Mouse (Mus musculus): ENCODE measurements around the gene Gm10644.
"Not testable (repeated sequence)": the region's sequence is repeated elsewhere in the genome, so short reads cannot be mapped to it uniquely, and the experiment has no call there.

The Gm10644 gene

DNA sequence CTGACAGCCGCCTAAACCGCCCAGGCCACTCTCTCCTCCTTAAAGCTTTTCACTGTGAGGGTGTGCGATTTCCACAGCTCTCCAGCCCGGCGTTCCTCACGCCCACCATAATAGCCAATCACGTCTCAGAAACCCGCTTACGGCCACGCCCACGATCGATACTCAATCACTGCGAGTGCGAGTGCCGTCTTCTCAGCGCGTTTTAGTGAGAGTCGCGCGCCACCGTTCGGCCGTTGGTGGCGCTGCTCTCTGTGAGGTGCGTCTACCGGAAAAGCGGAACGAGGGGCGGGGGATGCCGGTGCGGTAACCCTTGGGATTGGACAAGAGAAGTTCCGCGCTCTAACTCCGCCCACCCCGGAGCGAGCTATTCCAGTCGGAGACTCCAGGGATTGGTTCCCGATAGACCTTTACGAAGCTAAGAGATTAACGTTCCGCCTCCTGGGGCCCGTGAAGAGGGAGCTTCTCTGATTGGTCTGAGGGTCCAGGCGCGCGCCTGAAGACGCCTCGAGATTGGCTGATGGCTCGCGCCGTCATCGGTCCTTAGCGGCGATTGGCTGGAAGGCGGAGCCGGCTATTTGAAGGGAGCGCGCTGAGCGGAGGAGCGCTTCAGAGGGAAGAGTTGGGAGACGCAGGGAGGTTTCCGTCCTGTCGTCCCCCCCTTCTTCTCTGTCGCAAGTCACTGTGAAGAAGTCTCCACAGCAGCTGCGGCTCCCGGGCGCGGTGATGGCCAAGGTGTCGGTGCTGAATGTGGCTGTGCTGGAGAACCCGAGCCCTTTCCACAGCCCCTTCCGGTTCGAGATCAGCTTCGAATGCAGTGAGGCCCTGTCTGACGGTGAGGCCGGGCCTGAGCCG lies at the start of gene Gm10644, which contains the start of gene Asf1b:
Gene Gm10644 (minus strand): TSS at position 100 of the 852 bp plus-strand sequence.
Gene Asf1b (plus strand): TSS at position 402 of the 852 bp plus-strand sequence.
- peak; percentile 97 for DNase-seq (ENCODE audit: low spot score in 2 of 2)

DNA sequence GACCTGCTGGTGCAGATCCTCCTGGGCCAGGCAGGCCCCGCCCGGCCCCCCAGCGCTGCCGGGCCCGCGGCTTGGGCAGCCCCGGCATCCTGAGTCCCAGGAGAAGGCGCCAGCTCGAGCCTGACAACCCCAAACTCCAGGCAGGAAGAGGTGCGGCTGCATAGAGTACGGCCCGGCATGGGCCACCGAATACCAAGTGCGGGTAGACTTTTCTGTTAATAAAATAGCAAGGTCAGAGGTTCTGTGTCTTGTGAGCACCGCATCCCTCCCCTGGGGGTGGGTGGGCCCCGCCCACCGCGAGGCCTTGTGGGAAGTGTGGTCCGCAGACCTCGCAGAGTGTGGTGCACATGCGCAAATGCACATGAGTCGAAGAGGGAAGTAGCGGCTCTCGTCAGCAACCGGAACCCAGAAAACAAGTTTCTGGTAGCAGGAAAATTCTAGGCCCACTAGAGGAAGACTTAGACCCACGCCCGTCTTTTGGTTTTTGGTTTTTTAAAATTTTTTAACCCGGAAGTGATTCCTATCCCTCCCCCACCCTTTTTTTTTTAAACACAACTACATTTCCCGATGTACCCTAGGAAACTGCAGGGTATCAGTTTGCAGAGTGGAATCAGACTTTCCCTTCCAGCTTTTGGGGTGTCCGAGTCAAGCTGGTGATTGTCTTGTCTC lies 49.7 kb upstream of the Gm10644 start:
- peak; percentile 93 to 96 for DNase-seq (ENCODE audit: low spot score in 2 of 2)

GRCm38 (mm10) chr8:84003612-84004246 lies 48.7 kb upstream of the Gm10644 start:
- no peak for DNase-seq (ENCODE audit: low spot score in 2 of 2)

GRCm38 (mm10) chr8:84002957-84003611 lies 48.1 kb upstream of the Gm10644 start:
- DNase-seq (ENCODE audit: low spot score in 2 of 2) = no peak

GRCm38 (mm10) chr8:84001281-84002000 lies 46.4 kb upstream of the Gm10644 start, which contains the start of gene 1700067K01Rik:
Gene 1700067K01Rik, plus strand, starts transcription at chr8:84001502.
- no peak for DNase-seq (ENCODE audit: low spot score in 2 of 2)

- DNase-seq (ENCODE audit: low spot score in 2 of 2) = no peak
These were observed 44.8 kb upstream of the Gm10644 start for GRCm38 (mm10) chr8:83999825-84000224.

DNA sequence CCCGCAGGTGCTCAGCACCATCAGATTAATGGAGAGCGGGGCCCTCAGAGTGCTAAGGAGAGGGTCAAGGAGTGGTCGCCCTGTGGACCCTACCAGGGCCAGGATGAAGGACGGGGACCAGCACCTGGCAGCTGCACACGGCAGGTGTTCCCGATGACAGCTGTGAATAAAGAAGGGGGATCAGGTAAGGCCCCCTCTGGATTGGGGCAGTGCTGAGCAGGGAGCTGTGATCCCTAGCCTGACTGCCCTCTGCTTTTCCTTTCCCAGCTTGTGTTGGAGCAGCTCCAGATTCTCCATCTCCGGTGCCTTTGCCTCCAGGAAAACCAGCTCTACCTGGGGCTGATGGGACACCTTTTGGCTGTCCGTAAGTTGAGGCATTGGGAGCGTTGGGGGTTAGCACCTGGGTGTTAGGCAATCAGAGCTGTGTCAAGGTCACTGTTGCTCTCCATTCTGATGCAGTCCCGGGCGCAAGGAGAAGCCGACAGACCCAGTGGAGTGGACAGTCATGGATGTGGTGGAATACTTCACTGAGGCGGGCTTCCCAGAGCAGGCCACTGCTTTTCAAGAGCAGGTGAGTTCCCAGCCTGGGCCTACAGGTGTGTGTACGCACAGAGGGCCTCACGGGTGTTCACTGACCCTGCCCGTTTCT lies 44.2 kb upstream of the Gm10644 start:
- no peak for DNase-seq (ENCODE audit: low spot score in 2 of 2)

DNA sequence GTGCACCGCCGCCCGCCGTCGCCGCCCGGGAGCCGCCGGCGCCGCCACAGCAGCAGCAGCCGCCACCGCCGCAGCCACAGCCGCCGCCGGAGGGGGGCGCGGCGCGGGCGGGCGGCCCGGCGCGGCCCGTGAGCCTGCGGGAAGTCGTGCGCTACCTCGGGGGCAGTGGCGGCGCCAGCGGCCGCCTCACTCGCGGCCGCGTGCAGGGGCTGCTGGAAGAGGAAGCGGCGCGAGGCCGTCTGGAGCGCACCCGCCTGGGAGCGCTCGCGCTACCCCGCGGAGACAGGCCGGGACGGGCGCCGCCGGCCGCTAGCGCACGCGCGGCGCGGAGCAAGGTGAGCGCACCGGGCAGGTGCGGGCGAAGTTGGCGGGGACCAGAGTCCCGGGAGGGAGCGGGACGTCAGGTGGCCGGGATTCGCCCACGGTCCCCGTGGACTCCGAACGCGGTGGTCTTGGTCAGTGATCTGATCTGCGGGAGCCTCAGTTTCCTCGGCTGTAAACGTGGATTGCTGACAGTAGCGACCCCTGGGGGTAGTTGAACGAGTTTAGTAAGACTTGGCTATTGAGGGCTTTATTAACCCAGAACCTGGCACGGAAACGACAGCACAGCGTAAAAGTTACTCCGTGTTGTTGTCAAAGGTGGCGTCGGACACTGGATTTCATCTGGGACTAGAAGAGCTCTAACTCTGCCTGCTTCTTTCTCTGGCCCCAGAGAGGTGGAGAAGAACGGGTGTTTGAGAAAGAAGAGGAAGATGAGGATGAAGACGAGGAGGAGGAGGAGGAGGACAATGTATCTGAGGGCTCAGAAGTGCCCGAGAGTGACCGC lies 43.4 kb upstream of the Gm10644 start:
- DNase-seq (ENCODE audit: low spot score in 2 of 2) = peak; percentile 66 to 86

GRCm38 (mm10) chr8:83997511-83998141 lies 42.6 kb upstream of the Gm10644 start, which contains the start of gene Samd1:
Gene Samd1, plus strand, starts transcription at chr8:83997672.
- DNase-seq (ENCODE audit: low spot score in 2 of 2) = peak; percentile 56 to 85

GRCm38 (mm10) chr8:83996567-83997505 lies 41.8 kb upstream of the Gm10644 start:
- DNase-seq (ENCODE audit: low spot score in 2 of 2) = peak; percentile 82 to 89

DNA sequence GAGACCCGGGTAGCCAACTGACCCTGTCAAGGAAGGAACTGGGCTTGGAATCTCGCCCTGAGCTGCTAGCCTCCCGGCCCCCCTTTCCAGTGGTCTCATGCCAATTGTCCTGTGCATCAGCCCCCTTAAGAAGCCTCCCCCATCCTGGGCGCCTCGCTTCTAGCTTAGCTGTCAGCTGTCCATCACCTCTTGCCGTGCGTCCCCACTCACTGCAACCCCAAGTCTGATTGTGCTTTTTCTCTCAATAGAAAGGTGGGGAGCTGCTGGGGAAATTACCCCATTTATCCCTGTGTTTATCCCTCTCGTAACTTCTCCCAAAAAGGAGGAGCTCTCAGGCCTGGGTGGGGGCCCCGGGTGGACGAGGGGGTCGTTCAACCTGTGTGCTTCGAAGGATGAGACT lies 41.0 kb upstream of the Gm10644 start:
- peak in 1 of 2 experiments; percentile 67 for DNase-seq (ENCODE audit: low spot score in 2 of 2)

GRCm38 (mm10) chr8:83994030-83994429 lies 39.0 kb upstream of the Gm10644 start:
- DNase-seq (ENCODE audit: low spot score in 2 of 2) = no peak

- no peak for DNase-seq (ENCODE audit: low spot score in 2 of 2)
These were observed 37.5 kb upstream of the Gm10644 start for GRCm38 (mm10) chr8:83992488-83992887.

DNA sequence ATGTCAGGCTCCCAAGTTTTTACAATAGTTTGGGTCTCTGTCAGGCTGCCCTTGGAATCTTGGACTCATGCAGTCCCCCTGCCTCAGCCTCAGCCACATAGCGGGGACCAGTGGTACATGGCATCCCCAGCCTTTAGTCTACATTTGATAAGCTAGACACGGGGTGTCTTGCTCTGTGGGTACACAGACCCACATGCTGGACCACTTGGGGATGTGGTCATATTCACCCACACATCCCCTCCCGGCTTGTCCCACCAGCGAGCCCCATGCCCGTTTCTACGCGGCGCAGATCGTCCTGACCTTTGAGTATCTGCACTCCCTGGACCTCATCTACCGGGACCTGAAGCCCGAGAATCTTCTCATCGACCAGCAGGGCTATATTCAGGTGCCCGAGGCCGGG lies 35.2 kb upstream of the Gm10644 start:
- DNase-seq (ENCODE audit: low spot score in 2 of 2) = no peak

- DNase-seq (ENCODE audit: low spot score in 2 of 2) = no peak
These were observed 34.2 kb upstream of the Gm10644 start for GRCm38 (mm10) chr8:83989243-83989642.

GRCm38 (mm10) chr8:83983222-83983621 lies 28.2 kb upstream of the Gm10644 start:
- not testable (repeated sequence) for DNase-seq (ENCODE audit: low spot score in 2 of 2)

DNA sequence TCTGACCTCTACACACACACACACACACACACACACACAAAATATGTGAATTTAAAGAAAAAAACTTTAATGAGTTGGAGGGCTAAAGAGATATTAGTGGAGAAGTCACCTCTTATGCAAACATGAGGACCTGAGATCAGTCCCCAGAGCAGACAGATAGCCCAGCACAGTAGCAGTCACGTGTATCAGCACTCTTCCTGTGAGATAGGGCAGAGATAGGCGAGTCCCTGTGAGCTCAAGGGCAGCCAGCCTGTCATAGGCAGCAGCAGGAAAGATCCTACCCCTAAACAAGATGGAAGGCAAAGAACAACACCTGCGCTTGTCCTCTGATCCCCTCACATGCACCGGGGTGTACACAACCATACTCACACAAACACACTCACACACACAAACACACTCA lies 27.4 kb upstream of the Gm10644 start:
- peak in 1 of 2 experiments; percentile 50 for DNase-seq (ENCODE audit: low spot score in 2 of 2)

DNA sequence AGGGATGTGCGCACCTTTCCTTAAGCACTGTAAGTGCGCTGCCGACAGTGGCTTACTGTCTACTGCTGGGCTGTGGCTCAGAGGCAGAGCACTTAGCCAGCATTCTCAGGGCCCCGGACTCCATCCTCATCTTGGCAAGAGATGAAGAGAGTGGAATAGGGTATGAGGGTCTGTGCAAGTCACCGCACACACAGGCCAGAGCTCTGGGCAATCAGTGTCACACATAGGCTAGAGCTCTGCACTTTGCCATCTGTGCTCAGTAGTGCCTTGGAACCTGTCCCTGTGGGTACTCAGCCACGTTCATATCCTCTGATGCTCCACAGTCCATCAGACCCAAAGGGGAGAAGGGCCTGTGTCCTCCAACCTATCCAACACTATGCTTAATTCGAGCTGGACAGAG lies 26.5 kb upstream of the Gm10644 start:
- no peak for DNase-seq (ENCODE audit: low spot score in 2 of 2)

Data from spleen, postnatal 4 days (tissue).